Mouse (Mus musculus) cerebellum, adult 11 months (tissue): ENCODE data around the gene Cbln3.

ENCODE experiments used
- DNase-seq: peaks from one replicate; pipeline ENCODE4 v3.0.0; 2022

Gene Cbln3

GRCm38 (mm10) chr14:55842794-55843193 is 41.4 kb downstream of the Cbln3 start:
- no peak for DNase-seq

DNA sequence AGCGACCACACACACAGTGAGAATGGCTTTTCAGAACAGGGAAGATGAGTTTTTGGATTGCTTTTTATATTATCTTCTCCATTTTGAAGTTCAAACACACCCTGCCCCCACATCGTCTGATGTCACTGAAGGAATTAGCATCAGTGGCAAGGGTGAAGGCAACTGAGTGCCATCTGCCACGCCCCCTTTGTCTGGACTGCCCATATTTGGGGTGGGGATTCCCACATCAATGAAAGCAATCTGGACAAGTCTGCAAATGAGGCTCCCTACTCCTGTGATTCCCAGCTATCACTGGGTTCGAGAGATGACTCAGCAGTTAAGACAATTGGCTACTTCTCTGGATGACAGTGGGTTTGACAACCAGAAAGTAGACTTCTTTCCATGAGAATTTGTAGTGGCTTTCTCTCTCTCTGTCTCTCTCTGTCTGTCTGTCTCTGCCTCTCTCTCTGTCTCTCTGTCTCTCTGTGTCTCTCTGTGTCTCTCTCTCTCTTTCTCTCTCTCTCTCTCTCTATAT is 43.3 kb downstream of the Cbln3 start:
- no peak for DNase-seq

DNA sequence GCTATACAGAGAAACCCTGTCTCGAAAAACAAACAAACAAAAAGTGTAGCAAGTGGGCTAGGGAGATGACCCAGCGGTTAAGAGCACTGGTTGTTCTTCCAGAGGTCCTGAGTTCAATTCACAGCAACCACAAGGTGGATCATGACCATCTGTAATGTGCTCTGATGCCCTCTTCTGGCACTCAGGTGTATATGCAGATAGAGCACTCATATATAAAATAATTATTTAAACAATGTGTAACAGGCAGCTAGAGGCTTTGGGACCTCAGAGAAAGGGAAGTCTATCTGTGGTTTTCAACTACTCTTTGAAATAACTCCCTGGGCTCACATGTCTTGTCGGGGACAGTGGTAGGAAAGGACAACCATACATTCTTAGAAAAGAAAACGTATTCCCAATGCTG is 45.5 kb downstream of the Cbln3 start:
- no peak for DNase-seq

GRCm38 (mm10) chr14:55838312-55838711 is 45.9 kb downstream of the Cbln3 start:
- DNase-seq = no peak

DNA sequence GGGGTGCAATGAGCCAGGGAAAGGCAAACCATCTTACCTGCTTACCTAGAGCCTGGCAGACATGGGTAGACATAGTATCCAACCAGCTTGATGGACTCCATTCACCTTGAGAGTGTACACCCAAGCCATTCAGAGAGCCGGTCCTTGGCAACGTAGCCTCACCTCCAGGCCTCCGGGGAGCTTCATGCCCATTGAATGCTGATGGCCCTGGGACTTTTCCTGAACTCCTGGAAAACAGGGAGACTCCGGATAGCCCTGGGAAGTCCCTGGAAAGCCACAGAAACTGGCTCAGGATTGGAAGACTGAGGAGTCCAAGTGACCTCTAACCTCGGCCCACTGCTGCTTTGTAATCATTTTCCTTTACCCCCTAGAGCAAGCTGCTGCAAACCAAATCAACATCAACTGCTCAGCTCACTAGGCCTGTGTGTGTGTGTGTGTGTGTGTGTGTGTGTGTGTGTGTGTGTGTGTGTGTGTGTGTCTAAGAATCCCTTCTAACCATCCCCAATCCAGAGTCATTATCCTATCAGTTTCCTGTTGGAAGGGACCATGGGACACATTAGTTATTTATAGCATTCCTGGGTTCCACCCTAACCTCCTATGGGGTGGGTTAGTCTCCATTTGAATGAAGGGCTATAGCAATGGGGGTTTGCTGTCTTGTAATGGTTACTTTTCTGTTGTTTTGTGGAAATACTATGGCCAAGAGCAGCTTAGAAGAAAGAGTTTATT is 49.2 kb downstream of the Cbln3 start:
- no peak for DNase-seq

DNA sequence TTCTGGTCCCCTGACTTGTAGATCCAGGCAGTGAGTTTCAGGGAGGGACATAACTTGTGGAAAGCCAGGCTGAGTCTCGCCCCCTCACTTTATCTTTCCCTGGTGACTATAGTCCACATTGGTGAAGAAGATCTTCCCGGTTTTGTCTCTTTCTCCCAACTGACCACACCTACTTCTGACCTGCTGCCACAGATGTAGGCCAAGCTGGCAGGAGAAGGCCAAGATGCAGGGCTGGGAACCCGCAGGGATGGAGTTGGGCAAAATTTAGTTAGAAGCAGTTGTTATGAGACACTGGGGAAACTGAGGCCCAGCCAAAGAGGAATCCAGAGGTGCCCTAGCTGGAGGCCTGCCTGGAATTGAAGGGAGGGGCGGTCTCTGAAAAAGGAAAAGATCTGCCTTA is 51.1 kb downstream of the Cbln3 start:
- DNase-seq = no peak

DNA sequence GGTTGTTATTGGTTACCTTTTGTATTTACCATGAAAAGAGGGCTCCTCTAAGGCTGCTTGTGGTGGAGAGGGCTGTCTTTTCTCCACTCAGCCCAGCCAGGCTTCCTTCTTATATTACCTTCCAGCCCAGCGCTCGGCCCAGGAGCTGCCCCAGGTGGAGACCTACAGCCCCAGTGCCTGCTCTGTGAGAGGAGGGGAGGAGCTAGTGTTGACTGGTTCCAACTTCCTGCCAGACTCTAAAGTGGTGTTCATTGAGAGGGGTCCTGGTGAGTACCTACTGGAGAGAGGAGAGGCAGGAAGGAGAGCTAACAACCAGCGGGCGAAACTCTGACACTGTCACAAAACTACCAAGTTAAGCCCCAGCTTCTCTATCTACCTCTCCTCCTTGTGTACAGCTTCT is 53.9 kb downstream of the Cbln3 start:
- DNase-seq = no peak

DNA sequence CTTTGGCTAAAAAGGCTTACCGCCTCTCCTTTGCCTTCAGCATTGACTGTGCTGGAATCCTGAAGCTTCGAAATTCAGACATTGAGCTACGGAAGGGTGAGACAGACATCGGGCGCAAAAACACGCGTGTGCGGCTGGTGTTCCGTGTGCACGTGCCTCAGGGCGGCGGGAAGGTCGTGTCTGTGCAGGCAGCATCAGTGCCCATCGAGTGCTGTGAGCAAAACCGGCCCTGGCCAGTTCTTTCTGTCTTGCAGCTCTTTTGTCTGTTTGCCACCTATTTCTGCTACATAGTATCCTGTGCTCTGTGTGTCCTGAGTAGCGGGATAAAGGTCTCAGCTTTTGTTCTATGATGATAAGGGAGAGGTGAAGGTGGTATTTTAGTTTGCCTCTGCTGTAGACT is 54.3 kb downstream of the Cbln3 start:
- DNase-seq = no peak
